In genomic region chr7:120635821-120636220, GRCm38 (mm10) we compare ENCODE assay signal across 7 mouse cellular contexts. TPM values are rescaled to one million over a fixed set of nuclear protein-coding genes. Genes with fewer than 3 reads are reported as not detected.
DNase-seq lines count a peak whose midpoint lies in the region; ATAC-seq and TF ChIP-seq lines count a peak whose summit lies in the region.

No protein-coding gene starts in this region.

- TF ChIP-seq POLR2A in spleen, adult 2 months (IDR thresholded peaks at IDR 0.05; ENCODE audit: low read depth, low read length), result no peak

- H3K27me3 ChIP-seq in spleen, adult 2 months (ENCODE audit: control insufficient read depth, insufficient read depth, low read length), result no peaks in the 10 kb centered on the region
- no peaks in the 10 kb centered on the region for H3K27me3 ChIP-seq in hindbrain, embryonic 12.5 days
- no peaks in the 10 kb centered on the region for H3K27me3 ChIP-seq in megakaryocyte, embryonic 14.5 days (replicated peaks)

- peak overlapping the region; percentile 88 for H3K4me3 ChIP-seq in spleen, adult 2 months (ENCODE audit: extremely low read depth, insufficient read depth, insufficient read length)
- H3K4me3 ChIP-seq in hindbrain, embryonic 12.5 days, result peak overlapping the region; percentile 96
- H3K4me3 ChIP-seq in megakaryocyte, embryonic 14.5 days (replicated peaks), result peak overlapping the region; percentile 99

- no peak for ATAC-seq in hindbrain, embryonic 12.5 days (ENCODE audit: low FRiP score)

- peaks cover 15% of the 10 kb centered on the region for H3K36me3 ChIP-seq in spleen, adult 2 months (ENCODE audit: control insufficient read depth, insufficient read depth, low read length)
- peaks cover 28% of the 10 kb centered on the region for H3K36me3 ChIP-seq in hindbrain, embryonic 12.5 days
- peaks cover 36% of the 10 kb centered on the region for H3K36me3 ChIP-seq in megakaryocyte, embryonic 14.5 days (replicated peaks; ENCODE audit: low read length)

- under 1% methylated on average over 11 of the region's 11 CpGs for WGBS in spleen, adult 2 months
- WGBS in hindbrain, embryonic 12.5 days, result 4% methylated on average over 11 of the region's 11 CpGs

- H3K4me1 ChIP-seq in spleen, adult 2 months (ENCODE audit: control insufficient read depth, insufficient read depth, insufficient read length), result 0 out of 2 replicates have a peak, but pooled peaks cover 2% of the 10 kb centered on the region
- H3K4me1 ChIP-seq in hindbrain, embryonic 12.5 days, result peaks cover 14% of the 10 kb centered on the region
- H3K4me1 ChIP-seq in megakaryocyte, embryonic 14.5 days, result peaks cover 33% of the 10 kb centered on the region

- peak overlapping the region; percentile 78 for H3K4me2 ChIP-seq in hindbrain, embryonic 12.5 days (replicated peaks)

- H3K27ac ChIP-seq in spleen, adult 2 months (ENCODE audit: insufficient read depth, low read length), result peak overlapping the region; percentile 79; the same call in 1 of the 2 replicates
- H3K27ac ChIP-seq in hindbrain, embryonic 12.5 days, result no peak overlapping the region; the same call in 1 of the 2 replicates

- DNase-seq in spleen, adult 2 months (ENCODE audit: low read depth in 1 of 2, low spot score in 2 of 2), result no peak
- no peak for DNase-seq in spleen, adult 18-20 months
- DNase-seq in embryo, embryonic 10 days (ENCODE audit: low spot score), result peak; percentile 29
- DNase-seq in right cerebral cortex, adult 2 months (ENCODE audit: low spot score in 2 of 2), result no peak
- DNase-seq in gastrocnemius, adult 18-20 months (ENCODE audit: low spot score), result no peak

- no peaks in the 10 kb centered on the region for H3K9me3 ChIP-seq in hindbrain, embryonic 12.5 days (replicated peaks)
- no peaks in the 10 kb centered on the region for H3K9me3 ChIP-seq in megakaryocyte, embryonic 14.5 days

- H3K9ac ChIP-seq in hindbrain, embryonic 12.5 days, result peak overlapping the region; percentile 91

- TF ChIP-seq CTCF in spleen, adult 2 months (IDR thresholded peaks at IDR 0.05; ENCODE audit: extremely low read depth, insufficient read depth, insufficient read length, insufficient replicate concordance), result no peak

RNA-seq across cellular contexts. Expression of gene Uqcrc2, which starts 0.8 kb away (rescaled TPM):
- polyA plus RNA-seq in spleen, adult 2 months (2012; rRNA removed), result 20.7 and 21.4 TPM in 2 replicates
- polyA plus RNA-seq in hindbrain, embryonic 12.5 days (2016; fragmentation: Nextera tagmentation; extraction: Ambion mirVana), result 162 and 170 TPM in 2 replicates
- polyA plus RNA-seq in megakaryocyte, embryonic 14.5 days (2012; ENCODE audit: insufficient read depth, low replicate concordance), result 5.1 TPM in 1 of 2 replicates, not detected in the other
- total RNA-seq in gastrocnemius, adult 18-20 months (2021), result 100 to 1,000 TPM; 477 to 519 TPM

RNA-seq across cellular contexts. Expression of gene Pdzd9, which starts 34.3 kb away (rescaled TPM):
- polyA plus RNA-seq in spleen, adult 2 months (2012; rRNA removed), result not detected in 2 replicates
- 0.29 and 0.50 TPM in 2 replicates for polyA plus RNA-seq in hindbrain, embryonic 12.5 days (2016; fragmentation: Nextera tagmentation; extraction: Ambion mirVana)
- not detected in 2 replicates for polyA plus RNA-seq in megakaryocyte, embryonic 14.5 days (2012; ENCODE audit: insufficient read depth, low replicate concordance)
- total RNA-seq in gastrocnemius, adult 18-20 months (2021), result not detected

RNA-seq across cellular contexts. Expression of gene Mosmo, which starts 41.6 kb away (rescaled TPM):
- 10.2 and 17.4 TPM in 2 replicates for polyA plus RNA-seq in spleen, adult 2 months (2012; rRNA removed)
- polyA plus RNA-seq in hindbrain, embryonic 12.5 days (2016; fragmentation: Nextera tagmentation; extraction: Ambion mirVana), result 15.2 and 19.0 TPM in 2 replicates
- 19.4 and 23.8 TPM in 2 replicates for polyA plus RNA-seq in megakaryocyte, embryonic 14.5 days (2012; ENCODE audit: insufficient read depth, low replicate concordance)
- total RNA-seq in gastrocnemius, adult 18-20 months (2021), result 10 to 100 TPM; 19.9 to 22.6 TPM
